In the genomic region with DNA sequence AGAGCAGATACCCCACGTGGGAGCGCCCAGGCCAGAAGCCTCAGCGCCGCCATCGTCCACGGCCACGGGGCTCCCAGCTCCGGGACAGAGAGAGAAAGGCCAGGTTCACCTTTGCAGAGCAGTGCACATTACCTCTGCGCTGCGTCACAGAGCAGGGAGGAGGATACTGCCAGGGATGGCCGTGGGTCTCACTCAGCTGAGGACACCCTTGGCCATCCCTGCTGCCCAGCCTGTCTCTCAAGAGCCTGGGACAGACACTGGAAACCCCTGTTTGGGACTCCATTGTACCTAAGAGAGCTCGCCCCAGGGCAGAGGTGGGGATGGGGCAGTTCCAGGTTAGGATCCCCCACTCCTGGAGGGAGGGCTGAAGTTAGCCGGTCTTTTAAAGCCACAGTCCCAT, we compare ENCODE assay signal across 7 mouse cellular contexts. TPM values are rescaled to one million over a fixed set of nuclear protein-coding genes. Genes with fewer than 3 reads are reported as not detected.
A peak's percentile ranks its signal among the peaks of the same experiment; 100 is the strongest.
DNase-seq lines count a peak whose midpoint lies in the region; ATAC-seq lines count a peak whose summit lies in the region.

Gene Oxct2a (minus strand): TSS at position 101 of the 400 bp plus-strand sequence.

- H3K4me3 ChIP-seq in lung, embryonic 15.5 days = peak within 1 kb of the TSS; percentile 26
- no peak within 1 kb of the TSS; the same call in 1 of the 2 replicates for H3K4me3 ChIP-seq in forebrain, embryonic 14.5 days (ENCODE audit: low read depth, low read length)
- H3K4me3 ChIP-seq in limb, embryonic 12.5 days (replicated peaks) = peak within 1 kb of the TSS; percentile 33
- peak within 1 kb of the TSS; percentile 11; the same call in 1 of the 2 replicates for H3K4me3 ChIP-seq in stomach, embryonic 14.5 days (ENCODE audit: low read depth, low read length)

- H3K27ac ChIP-seq in lung, embryonic 15.5 days = no peak within 1 kb of the TSS
- H3K27ac ChIP-seq in forebrain, embryonic 14.5 days (ENCODE audit: low read depth, low read length) = no peak within 1 kb of the TSS
- no peak within 1 kb of the TSS for H3K27ac ChIP-seq in limb, embryonic 12.5 days
- no peak within 1 kb of the TSS for H3K27ac ChIP-seq in stomach, embryonic 14.5 days (ENCODE audit: low read length)

- H3K4me2 ChIP-seq in lung, embryonic 15.5 days = peak within 1 kb of the TSS; percentile 48
- peak within 1 kb of the TSS; percentile 26 for H3K4me2 ChIP-seq in forebrain, embryonic 14.5 days (ENCODE audit: low read length)
- H3K4me2 ChIP-seq in limb, embryonic 12.5 days = peak within 1 kb of the TSS; percentile 54
- H3K4me2 ChIP-seq in stomach, embryonic 14.5 days (replicated peaks; ENCODE audit: low read depth, low read length) = peak within 1 kb of the TSS; percentile 40

- no peaks in the 10 kb centered on the region for H3K4me1 ChIP-seq in lung, embryonic 15.5 days
- H3K4me1 ChIP-seq in forebrain, embryonic 14.5 days (ENCODE audit: control insufficient read depth, insufficient read depth, low read length) = no peaks in the 10 kb centered on the region
- H3K4me1 ChIP-seq in limb, embryonic 12.5 days (replicated peaks) = peaks cover 4% of the 10 kb centered on the region
- no peaks in the 10 kb centered on the region for H3K4me1 ChIP-seq in stomach, embryonic 14.5 days (ENCODE audit: control insufficient read depth, insufficient read depth, low read length)

- ATAC-seq in lung, embryonic 15.5 days (ENCODE audit: borderline replicate concordance, extremely low read depth, low FRiP score, low TSS enrichment) = no peak
- no peak for ATAC-seq in forebrain, embryonic 14.5 days
- no peak for ATAC-seq in limb, embryonic 12.5 days (ENCODE audit: insufficient number of reproducible peaks, insufficient read depth, low FRiP score, low TSS enrichment, low read depth)
- no peak for ATAC-seq in stomach, embryonic 14.5 days (ENCODE audit: insufficient number of reproducible peaks, insufficient read depth, low FRiP score, low read depth)

- 9% methylated on average over 13 of the region's 13 CpGs for WGBS in lung, embryonic 15.5 days
- WGBS in forebrain, embryonic 14.5 days = 9% methylated on average over 11 of the region's 13 CpGs
- WGBS in limb, embryonic 12.5 days = 15% methylated on average over 13 of the region's 13 CpGs
- WGBS in stomach, embryonic 14.5 days = 12% methylated on average over 13 of the region's 13 CpGs

- no peak within 1 kb of the TSS for H3K9ac ChIP-seq in lung, embryonic 15.5 days
- no peak within 1 kb of the TSS for H3K9ac ChIP-seq in forebrain, embryonic 14.5 days (ENCODE audit: low read length)
- H3K9ac ChIP-seq in limb, embryonic 12.5 days (replicated peaks) = no peak within 1 kb of the TSS
- H3K9ac ChIP-seq in stomach, embryonic 14.5 days (replicated peaks; ENCODE audit: low read depth, low read length) = no peak within 1 kb of the TSS

- no peaks in the 10 kb centered on the region for H3K36me3 ChIP-seq in lung, embryonic 15.5 days
- no peaks in the 10 kb centered on the region for H3K36me3 ChIP-seq in forebrain, embryonic 14.5 days (ENCODE audit: control insufficient read depth, insufficient read depth, low read length)
- H3K36me3 ChIP-seq in limb, embryonic 12.5 days = no peaks in the 10 kb centered on the region
- no peaks in the 10 kb centered on the region for H3K36me3 ChIP-seq in stomach, embryonic 14.5 days (ENCODE audit: control insufficient read depth, insufficient read depth, low read length)

- DNase-seq in lung, postnatal 25 days (ENCODE audit: low spot score) = no peak
- no peak for DNase-seq in forebrain, embryonic 14.5 days (ENCODE audit: low spot score)
- no peak for DNase-seq in adrenal gland, adult (ENCODE audit: inconsistent age in 2 of 2, low spot score in 1 of 2)
- no peak for DNase-seq in urinary bladder, adult 2 months (ENCODE audit: low spot score)

- H3K9me3 ChIP-seq in lung, embryonic 15.5 days = no peaks in the 10 kb centered on the region
- H3K9me3 ChIP-seq in forebrain, embryonic 14.5 days (replicated peaks; ENCODE audit: control insufficient read depth, low read length) = no peaks in the 10 kb centered on the region
- H3K9me3 ChIP-seq in limb, embryonic 12.5 days = no peaks in the 10 kb centered on the region
- no peaks in the 10 kb centered on the region for H3K9me3 ChIP-seq in stomach, embryonic 14.5 days (ENCODE audit: control insufficient read depth, low read depth, low read length)

- H3K27me3 ChIP-seq in lung, embryonic 15.5 days = peaks cover 18% of the 10 kb centered on the region
- peaks cover 5% of the 10 kb centered on the region for H3K27me3 ChIP-seq in forebrain, embryonic 14.5 days (replicated peaks; ENCODE audit: control insufficient read depth, insufficient read depth, low read length)
- H3K27me3 ChIP-seq in limb, embryonic 12.5 days = peaks cover 30% of the 10 kb centered on the region
- H3K27me3 ChIP-seq in stomach, embryonic 14.5 days (ENCODE audit: control insufficient read depth, insufficient read depth, low read length) = 0 out of 2 replicates have a peak, but pooled peaks cover 4% of the 10 kb centered on the region

RNA-seq across cellular contexts. Expression of gene Oxct2a, which starts in this region (rescaled TPM):
- not detected in 2 replicates for polyA plus RNA-seq in lung, embryonic 15.5 days (2015; fragmentation: Nextera tagmentation; extraction: Ambion mirVana)
- polyA plus RNA-seq in forebrain, embryonic 14.5 days (2014; fragmentation: Nextera tagmentation; extraction: Ambion mirVana) = not detected in 2 replicates
- not detected in 2 replicates for polyA plus RNA-seq in limb, embryonic 12.5 days (2016; fragmentation: Nextera tagmentation; extraction: Ambion mirVana)
- polyA plus RNA-seq in stomach, embryonic 14.5 days (2014; fragmentation: Nextera tagmentation; extraction: Ambion mirVana) = not detected in 2 replicates
- polyA plus RNA-seq in urinary bladder, adult 2 months (2012; rRNA removed) = 0.10 TPM in 1 of 2 replicates, not detected in the other
